Mouse (Mus musculus): Measurements from ENCODE around the gene Cachd1. TPM values are rescaled to one million over a fixed set of nuclear protein-coding genes. Genes with fewer than 3 reads are reported as not detected.

The Cachd1 gene
- polyA plus RNA-seq, 1 experiment from 2014 or later, result 7.0 TPM

DNA sequence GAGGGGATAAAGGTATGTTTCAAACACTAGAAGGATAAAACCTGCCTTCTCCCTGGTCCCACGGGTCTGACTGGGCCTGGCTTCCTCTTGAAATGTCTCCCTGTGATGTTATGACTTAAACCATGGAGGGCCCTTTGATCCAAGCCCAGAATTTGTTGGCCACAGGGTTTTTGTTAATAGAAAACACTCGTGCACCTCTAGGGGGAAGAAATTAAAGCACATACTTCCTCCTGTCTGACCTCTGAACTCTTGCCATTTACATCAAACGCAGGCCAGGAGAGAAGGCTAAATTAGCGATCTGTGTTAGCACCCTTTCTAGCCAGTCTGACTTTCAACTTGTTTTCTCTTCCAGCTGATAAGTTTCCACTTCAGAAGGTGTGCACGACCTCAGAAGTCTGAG lies 19.0 kb downstream of the Cachd1 start:
- Histone ChIP-seq H3K36me3 (ENCODE audit: control insufficient read depth, insufficient read depth, low read length) (no peaks in the 10 kb centered on the region), H3K9ac (ENCODE audit: low read length) (no peak overlapping the region), H3K4me1 (replicated peaks; ENCODE audit: control insufficient read depth, insufficient read depth) (peaks cover 2% of the 10 kb centered on the region; the same call in 1 of the 2 replicates), H3K27ac (replicated peaks) (no peak overlapping the region), H3K27me3 (ENCODE audit: control insufficient read depth, insufficient read depth, low read length) (no peaks in the 10 kb centered on the region), H3K4me2 (replicated peaks; ENCODE audit: low read depth) (no peak overlapping the region), H3K9me3 (ENCODE audit: control insufficient read depth, low read length) (no peaks in the 10 kb centered on the region), H3K4me3 (ENCODE audit: low read depth, low read length) (no peak overlapping the region)
- 27% methylated on average over 5 of the region's 5 CpGs for WGBS
- DNase-seq (ENCODE audit: low spot score) (no peak), ATAC-seq (ENCODE audit: low FRiP score, low TSS enrichment) (0 out of 2 replicates have a peak, but pooled peaks have one; percentile 21)
- TF ChIP-seq CTCF (IDR thresholded peaks at IDR 0.05; ENCODE audit: low read depth), result no peak
- TF ChIP-seq EP300 (optimal IDR thresholded peaks at IDR 0.05), result no peak

DNA sequence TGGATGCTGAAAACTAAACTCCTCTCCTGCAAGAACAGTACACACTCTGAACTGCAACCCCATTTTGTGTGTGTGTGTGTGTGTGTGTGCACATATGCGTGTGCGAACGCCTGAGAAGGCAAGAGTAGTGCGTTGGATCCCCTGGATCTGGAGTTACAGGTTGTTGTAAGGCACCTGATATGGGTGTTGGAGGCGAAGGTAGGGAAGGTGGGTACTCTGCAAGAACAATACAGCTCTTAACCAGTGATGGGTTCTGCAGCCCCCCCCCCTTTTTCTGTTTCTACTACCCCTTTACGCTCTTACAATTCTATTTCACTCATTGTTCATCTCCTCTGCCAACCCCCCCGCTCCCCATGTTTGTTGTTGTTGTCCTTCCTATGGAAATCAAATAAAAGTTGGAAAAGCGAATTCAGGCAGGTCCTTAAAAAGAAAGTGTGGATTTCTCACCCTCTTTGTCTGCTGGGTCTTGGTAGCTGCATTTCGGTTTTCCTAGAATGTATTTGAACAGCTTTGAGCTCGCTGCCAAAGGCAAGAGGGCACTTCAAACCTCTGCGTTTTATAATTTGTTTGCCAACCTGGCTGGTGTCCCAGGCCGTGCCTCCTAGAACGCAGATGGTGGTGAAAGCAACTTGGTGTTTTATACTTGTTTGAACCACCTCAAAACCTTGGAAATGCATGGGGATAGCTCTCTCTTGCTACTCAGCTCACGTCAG lies 24.4 kb downstream of the Cachd1 start:
- Histone ChIP-seq H3K4me3 (ENCODE audit: low read depth, low read length) (no peak overlapping the region), H3K4me1 (replicated peaks; ENCODE audit: control insufficient read depth, insufficient read depth) (no peaks in the 10 kb centered on the region), H3K9ac (ENCODE audit: low read length) (no peak overlapping the region), H3K27me3 (ENCODE audit: control insufficient read depth, insufficient read depth, low read length) (no peaks in the 10 kb centered on the region), H3K36me3 (ENCODE audit: control insufficient read depth, insufficient read depth, low read length) (no peaks in the 10 kb centered on the region), H3K4me2 (replicated peaks; ENCODE audit: low read depth) (0 out of 2 replicates have a peak overlapping the region, but pooled peaks have one; percentile 20), H3K9me3 (ENCODE audit: control insufficient read depth, low read length) (no peaks in the 10 kb centered on the region), H3K27ac (replicated peaks) (0 out of 2 replicates have a peak overlapping the region, but pooled peaks have one; percentile 24)
- ATAC-seq (ENCODE audit: low FRiP score, low TSS enrichment) (peak; percentile 57; the same call in 1 of the 2 replicates), DNase-seq (ENCODE audit: low spot score) (peak; percentile 78)
- no peak for TF ChIP-seq EP300 (optimal IDR thresholded peaks at IDR 0.05)
- no peak for TF ChIP-seq CTCF (IDR thresholded peaks at IDR 0.05; ENCODE audit: low read depth)
- WGBS, result 64% methylated on average over 14 of the region's 14 CpGs

DNA sequence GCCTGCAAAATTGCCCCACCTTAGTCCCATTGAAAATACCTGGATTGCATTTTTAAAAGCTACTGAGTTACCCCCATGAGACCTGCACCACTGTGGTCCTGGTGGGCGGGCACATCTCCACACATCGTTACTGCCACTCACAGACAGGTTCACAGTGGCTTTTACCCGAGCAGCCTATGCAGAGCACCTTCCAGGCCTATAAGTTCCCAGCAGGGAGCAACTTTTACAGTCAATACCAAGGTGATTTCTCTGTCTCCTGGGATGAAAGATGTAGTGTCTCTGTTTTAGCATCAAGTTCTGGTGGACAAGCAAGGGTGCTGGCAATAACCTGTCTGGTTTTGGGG lies 24.9 kb downstream of the Cachd1 start:
- H3K4me1 ChIP-seq (replicated peaks; ENCODE audit: control insufficient read depth, insufficient read depth), result no peaks in the 10 kb centered on the region
- H3K27ac ChIP-seq (replicated peaks), result 0 out of 2 replicates have a peak overlapping the region, but pooled peaks have one; percentile 18
- no peak for DNase-seq (ENCODE audit: low spot score)
- 55% methylated on average over 3 of the region's 3 CpGs for WGBS
- no peaks in the 10 kb centered on the region for H3K9me3 ChIP-seq (ENCODE audit: control insufficient read depth, low read length)
- H3K4me2 ChIP-seq (replicated peaks; ENCODE audit: low read depth), result no peak overlapping the region
- no peaks in the 10 kb centered on the region for H3K27me3 ChIP-seq (ENCODE audit: control insufficient read depth, insufficient read depth, low read length)
- H3K9ac ChIP-seq (ENCODE audit: low read length), result no peak overlapping the region
- no peak for ATAC-seq (ENCODE audit: low FRiP score, low TSS enrichment)
- no peak overlapping the region for H3K4me3 ChIP-seq (ENCODE audit: low read depth, low read length)
- TF ChIP-seq EP300 (optimal IDR thresholded peaks at IDR 0.05), result no peak
- no peak for TF ChIP-seq CTCF (IDR thresholded peaks at IDR 0.05; ENCODE audit: low read depth)
- H3K36me3 ChIP-seq (ENCODE audit: control insufficient read depth, insufficient read depth, low read length), result no peaks in the 10 kb centered on the region

DNA sequence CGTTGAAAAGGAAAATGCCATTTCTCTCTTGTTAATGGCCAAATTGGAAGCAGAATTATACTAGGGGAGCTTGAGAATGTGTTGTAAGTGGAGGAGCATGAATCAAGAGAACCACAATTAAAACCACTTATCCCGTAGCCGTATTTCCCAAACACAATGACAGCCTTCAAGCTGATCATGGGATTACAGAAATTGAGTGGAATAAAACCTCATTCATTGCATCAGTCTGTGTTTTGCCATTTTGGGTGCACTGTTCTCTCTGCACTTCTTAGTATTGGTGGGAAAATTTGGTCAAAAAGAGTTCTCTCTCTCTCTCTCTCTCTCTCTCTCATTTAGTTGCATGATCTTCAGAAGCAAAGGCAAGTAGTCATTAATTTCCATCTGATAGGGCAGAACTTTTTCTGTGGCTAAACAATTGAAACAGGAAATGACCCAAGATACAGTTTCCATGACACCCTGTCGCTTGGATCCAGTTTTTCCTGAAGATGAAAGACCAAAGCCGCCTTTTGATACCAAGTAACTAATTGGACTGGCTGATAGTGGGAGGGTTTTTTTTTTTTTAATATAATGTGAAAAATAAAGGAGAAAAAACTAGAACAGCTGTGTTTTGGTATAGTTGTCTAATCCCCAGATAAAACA lies 34.7 kb downstream of the Cachd1 start:
- Histone ChIP-seq H3K9ac (ENCODE audit: low read length) (no peak overlapping the region), H3K4me3 (ENCODE audit: low read depth, low read length) (no peak overlapping the region), H3K27ac (replicated peaks) (no peak overlapping the region), H3K27me3 (ENCODE audit: control insufficient read depth, insufficient read depth, low read length) (no peaks in the 10 kb centered on the region), H3K36me3 (ENCODE audit: control insufficient read depth, insufficient read depth, low read length) (no peaks in the 10 kb centered on the region), H3K4me2 (replicated peaks; ENCODE audit: low read depth) (no peak overlapping the region), H3K9me3 (ENCODE audit: control insufficient read depth, low read length) (no peaks in the 10 kb centered on the region), H3K4me1 (replicated peaks; ENCODE audit: control insufficient read depth, insufficient read depth) (0 out of 2 replicates have a peak, but pooled peaks cover 5% of the 10 kb centered on the region)
- DNase-seq (ENCODE audit: low spot score) (no peak), ATAC-seq (ENCODE audit: low FRiP score, low TSS enrichment) (no peak)
- TF ChIP-seq EP300 (optimal IDR thresholded peaks at IDR 0.05) (no peak), CTCF (IDR thresholded peaks at IDR 0.05; ENCODE audit: low read depth) (no peak)
- WGBS, result 34% methylated on average over 5 of the region's 5 CpGs

DNA sequence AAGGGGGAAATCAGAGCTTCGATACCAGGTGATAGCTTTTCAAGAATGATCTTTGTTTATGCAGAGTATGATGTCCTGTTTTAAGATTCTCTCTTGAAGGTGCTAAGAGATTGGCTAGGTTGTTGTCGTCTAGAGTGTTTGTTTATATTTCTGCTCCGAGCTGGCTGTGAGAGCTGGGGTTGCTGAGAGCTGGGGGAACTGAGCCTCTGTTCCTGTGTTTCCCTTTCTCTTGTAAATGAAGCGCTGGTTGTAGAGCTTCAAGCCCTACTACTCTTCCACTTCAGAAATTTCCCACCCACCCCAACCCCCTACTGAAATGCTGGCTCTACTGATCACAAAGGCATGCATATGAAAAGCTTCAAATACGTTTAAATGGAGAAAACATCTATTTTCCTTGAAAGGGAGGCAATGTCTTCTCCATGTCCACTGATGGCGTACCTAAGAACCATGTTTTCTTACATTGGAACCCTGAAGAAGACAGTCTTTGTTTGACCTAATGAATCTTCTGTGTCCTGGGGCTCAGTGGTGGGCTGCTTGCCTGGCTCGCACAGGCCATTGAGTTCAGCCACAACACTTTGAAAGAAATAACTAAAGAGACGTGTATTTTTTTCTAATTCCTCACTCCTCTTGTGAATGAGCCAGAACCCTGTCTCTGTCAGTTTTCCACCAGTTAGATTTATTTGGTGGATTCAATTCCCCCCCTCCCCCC lies 35.5 kb downstream of the Cachd1 start:
- 0 out of 2 replicates have a peak, but pooled peaks cover 5% of the 10 kb centered on the region for H3K4me1 ChIP-seq (replicated peaks; ENCODE audit: control insufficient read depth, insufficient read depth)
- no peak overlapping the region for H3K4me2 ChIP-seq (replicated peaks; ENCODE audit: low read depth)
- WGBS, result 47% methylated on average over 8 of the region's 8 CpGs
- H3K27ac ChIP-seq (replicated peaks), result no peak overlapping the region; the same call in 1 of the 2 replicates
- no peaks in the 10 kb centered on the region for H3K36me3 ChIP-seq (ENCODE audit: control insufficient read depth, insufficient read depth, low read length)
- no peak overlapping the region for H3K9ac ChIP-seq (ENCODE audit: low read length)
- no peaks in the 10 kb centered on the region for H3K9me3 ChIP-seq (ENCODE audit: control insufficient read depth, low read length)
- H3K4me3 ChIP-seq (ENCODE audit: low read depth, low read length), result no peak overlapping the region
- TF ChIP-seq EP300 (optimal IDR thresholded peaks at IDR 0.05) (no peak), CTCF (IDR thresholded peaks at IDR 0.05; ENCODE audit: low read depth) (no peak)
- no peaks in the 10 kb centered on the region for H3K27me3 ChIP-seq (ENCODE audit: control insufficient read depth, insufficient read depth, low read length)
- ATAC-seq (ENCODE audit: low FRiP score, low TSS enrichment), result no peak
- DNase-seq (ENCODE audit: low spot score), result no peak

Data from stomach, postnatal 0 days (tissue).